Mouse (Mus musculus): ENCODE results near the gene Trpc4ap. TPM values are rescaled to one million over a fixed set of nuclear protein-coding genes. Genes with fewer than 3 reads are reported as not detected.
A peak's percentile ranks its signal among the peaks of the same experiment; 100 is the strongest.

The Trpc4ap gene
- polyA plus RNA-seq, 1 experiment = 133 TPM

DNA sequence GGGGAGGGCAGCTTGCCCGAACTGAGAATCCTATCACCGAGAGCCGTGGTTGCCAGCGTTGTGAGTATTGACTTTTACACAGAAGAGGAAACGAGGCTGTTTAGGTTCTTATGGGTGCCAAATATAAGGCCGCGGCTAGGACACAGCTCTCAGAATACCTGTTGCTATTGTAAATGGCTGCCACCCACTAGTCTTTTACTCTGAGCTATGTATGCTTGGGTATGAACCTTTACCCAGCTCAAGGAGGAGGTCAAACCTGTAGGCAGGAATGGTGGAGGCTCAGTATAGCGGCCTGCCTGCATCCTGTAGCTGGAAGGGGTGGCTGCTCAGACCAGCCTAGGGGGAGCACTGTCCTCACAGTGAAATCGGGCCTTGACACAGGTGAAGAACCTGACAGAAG, 64.1 kb downstream of the Trpc4ap start:
- Histone ChIP-seq H3K36me3 (ENCODE audit: control insufficient read depth, insufficient read depth, low read length) (peaks cover 7% of the 10 kb centered on the region; the same call in 1 of the 2 replicates), H3K4me1 (ENCODE audit: control insufficient read depth, insufficient read depth, insufficient read length, low read length) (peaks cover 25% of the 10 kb centered on the region), H3K27me3 (ENCODE audit: control insufficient read depth, insufficient read depth, low read length) (no peaks in the 10 kb centered on the region), H3K27ac (ENCODE audit: insufficient read depth, low read depth, low read length) (no peak overlapping the region), H3K4me3 (ENCODE audit: low read depth, low read length) (no peak overlapping the region)
- 90% methylated on average over 9 of the region's 9 CpGs for WGBS
- TF ChIP-seq POLR2A (IDR thresholded peaks at IDR 0.05; ENCODE audit: low read depth, low read length) = no peak
- no peak for TF ChIP-seq CTCF (IDR thresholded peaks at IDR 0.05; ENCODE audit: extremely low read depth, insufficient read length, insufficient replicate concordance, low read depth, low read length)

DNA sequence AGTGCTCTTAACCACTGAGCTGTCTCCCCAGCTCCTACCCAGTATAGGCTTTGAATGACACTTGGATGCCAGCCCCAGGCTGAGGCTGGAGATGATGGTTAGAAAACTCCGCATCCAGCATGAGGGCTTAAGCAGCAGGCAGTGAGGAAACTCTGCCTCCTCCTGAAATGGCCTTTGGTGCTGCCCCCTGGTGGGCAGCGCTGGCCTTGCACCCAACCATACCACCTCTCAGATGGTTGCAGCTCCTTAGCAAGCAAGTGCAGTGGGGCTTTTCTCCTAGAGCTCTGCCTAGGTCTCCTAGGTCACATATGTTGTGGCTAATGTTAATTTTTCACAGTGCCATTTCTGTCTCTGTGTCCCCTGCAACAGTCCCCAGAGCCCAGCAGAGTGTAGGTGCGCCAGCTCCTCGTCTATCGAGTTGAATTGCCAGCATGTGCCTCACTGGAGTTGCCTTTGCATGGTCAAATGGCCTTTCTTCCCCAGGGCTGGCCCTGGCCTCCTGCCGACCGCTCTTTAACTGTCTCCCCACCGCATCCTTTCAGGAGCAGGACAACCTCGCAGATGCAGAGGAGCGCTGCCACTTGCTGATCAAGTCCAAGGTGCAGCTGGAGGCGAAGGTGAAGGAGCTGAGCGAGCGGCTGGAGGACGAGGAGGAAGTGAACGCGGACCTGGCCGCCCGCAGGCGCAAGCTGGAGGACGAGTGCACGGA, 65.0 kb downstream of the Trpc4ap start:
- Histone ChIP-seq H3K27me3 (ENCODE audit: control insufficient read depth, insufficient read depth, low read length) (no peaks in the 10 kb centered on the region), H3K27ac (ENCODE audit: insufficient read depth, low read depth, low read length) (no peak overlapping the region), H3K4me1 (ENCODE audit: control insufficient read depth, insufficient read depth, insufficient read length, low read length) (peaks cover 25% of the 10 kb centered on the region), H3K36me3 (ENCODE audit: control insufficient read depth, insufficient read depth, low read length) (0 out of 2 replicates have a peak, but pooled peaks cover 2% of the 10 kb centered on the region), H3K4me3 (ENCODE audit: low read depth, low read length) (no peak overlapping the region)
- WGBS = 47% methylated on average over 21 of the region's 21 CpGs
- TF ChIP-seq CTCF (IDR thresholded peaks at IDR 0.05; ENCODE audit: extremely low read depth, insufficient read length, insufficient replicate concordance, low read depth, low read length) (peak; percentile 99), POLR2A (IDR thresholded peaks at IDR 0.05; ENCODE audit: low read depth, low read length) (no peak)

DNA sequence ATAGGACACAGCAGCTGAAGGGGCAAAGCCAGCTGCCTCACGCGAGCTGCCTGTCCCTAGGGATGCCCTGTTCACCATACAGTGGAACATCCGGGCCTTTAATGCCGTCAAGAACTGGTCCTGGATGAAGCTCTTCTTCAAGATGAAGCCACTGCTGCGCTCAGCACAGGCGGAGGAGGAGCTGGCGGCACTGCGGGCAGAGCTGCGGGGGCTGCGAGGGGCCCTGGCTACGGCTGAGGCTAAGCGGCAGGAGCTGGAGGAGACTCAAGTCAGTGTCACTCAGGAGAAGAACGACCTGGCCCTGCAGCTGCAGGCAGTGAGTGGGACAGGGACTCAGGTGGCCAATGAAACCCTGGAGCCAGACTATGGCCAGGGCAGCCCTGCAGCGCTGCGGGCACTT, 65.9 kb downstream of the Trpc4ap start:
- peaks cover 25% of the 10 kb centered on the region for H3K4me1 ChIP-seq (ENCODE audit: control insufficient read depth, insufficient read depth, insufficient read length, low read length)
- TF ChIP-seq CTCF (IDR thresholded peaks at IDR 0.05; ENCODE audit: extremely low read depth, insufficient read length, insufficient replicate concordance, low read depth, low read length) = no peak
- TF ChIP-seq POLR2A (IDR thresholded peaks at IDR 0.05; ENCODE audit: low read depth, low read length) = no peak
- no peaks in the 10 kb centered on the region for H3K27me3 ChIP-seq (ENCODE audit: control insufficient read depth, insufficient read depth, low read length)
- no peak overlapping the region for H3K4me3 ChIP-seq (ENCODE audit: low read depth, low read length)
- H3K27ac ChIP-seq (ENCODE audit: insufficient read depth, low read depth, low read length) = no peak overlapping the region
- H3K36me3 ChIP-seq (ENCODE audit: control insufficient read depth, insufficient read depth, low read length) = 0 out of 2 replicates have a peak, but pooled peaks cover 2% of the 10 kb centered on the region
- WGBS = 60% methylated on average over 15 of the region's 15 CpGs

DNA sequence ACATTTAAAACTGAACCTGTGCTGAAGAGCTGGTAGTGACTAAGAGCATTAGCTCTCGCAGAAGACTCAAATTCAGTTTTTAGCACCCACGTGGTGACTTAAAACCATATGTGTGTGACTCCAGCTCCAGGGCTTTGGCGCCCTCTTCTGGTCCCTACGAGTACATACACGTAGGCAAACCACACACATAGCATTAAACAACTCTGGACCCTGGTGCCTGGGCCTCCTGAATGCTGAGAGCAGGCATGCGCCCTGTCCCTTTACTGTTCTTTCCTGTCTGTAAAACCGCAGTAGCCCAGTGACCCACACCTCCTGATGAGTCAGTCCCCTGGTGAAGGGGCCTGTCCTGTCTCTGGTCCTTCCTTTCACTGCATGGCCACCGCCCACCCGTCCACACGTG, 67.5 kb downstream of the Trpc4ap start:
- TF ChIP-seq POLR2A (IDR thresholded peaks at IDR 0.05; ENCODE audit: low read depth, low read length) (no peak), CTCF (IDR thresholded peaks at IDR 0.05; ENCODE audit: extremely low read depth, insufficient read length, insufficient replicate concordance, low read depth, low read length) (peak; percentile 67; the same call in 1 of the 2 replicates)
- WGBS = 43% methylated on average over 10 of the region's 10 CpGs
- Histone ChIP-seq H3K4me1 (ENCODE audit: control insufficient read depth, insufficient read depth, insufficient read length, low read length) (peaks cover 24% of the 10 kb centered on the region), H3K27ac (ENCODE audit: insufficient read depth, low read depth, low read length) (no peak overlapping the region), H3K4me3 (ENCODE audit: low read depth, low read length) (no peak overlapping the region), H3K27me3 (ENCODE audit: control insufficient read depth, insufficient read depth, low read length) (no peaks in the 10 kb centered on the region), H3K36me3 (ENCODE audit: control insufficient read depth, insufficient read depth, low read length) (no peaks in the 10 kb centered on the region)

DNA sequence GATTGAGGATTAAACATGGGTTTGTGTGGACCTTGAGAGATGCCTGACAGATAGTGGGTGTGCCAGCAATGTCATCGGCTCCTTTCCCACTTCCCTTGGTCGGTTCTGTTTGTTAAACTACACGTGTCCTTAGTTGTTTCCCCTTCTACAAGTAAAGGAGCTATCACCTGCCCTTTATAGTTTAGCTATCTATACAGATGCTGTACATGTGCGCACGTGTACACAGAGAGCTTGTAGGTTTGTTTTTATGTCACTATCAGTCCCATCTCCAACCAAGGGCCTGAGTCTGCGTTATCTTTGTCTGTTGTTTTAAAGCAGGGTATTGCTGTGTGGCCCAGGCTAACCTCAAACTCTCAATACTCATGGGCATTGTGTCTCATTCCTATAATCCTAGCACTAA, 68.2 kb downstream of the Trpc4ap start:
- no peak overlapping the region for H3K4me3 ChIP-seq (ENCODE audit: low read depth, low read length)
- H3K27me3 ChIP-seq (ENCODE audit: control insufficient read depth, insufficient read depth, low read length) = no peaks in the 10 kb centered on the region
- 72% methylated on average over 6 of the region's 6 CpGs for WGBS
- no peaks in the 10 kb centered on the region for H3K36me3 ChIP-seq (ENCODE audit: control insufficient read depth, insufficient read depth, low read length)
- TF ChIP-seq CTCF (IDR thresholded peaks at IDR 0.05; ENCODE audit: extremely low read depth, insufficient read length, insufficient replicate concordance, low read depth, low read length) (no peak), POLR2A (IDR thresholded peaks at IDR 0.05; ENCODE audit: low read depth, low read length) (no peak)
- H3K27ac ChIP-seq (ENCODE audit: insufficient read depth, low read depth, low read length) = no peak overlapping the region
- peaks cover 17% of the 10 kb centered on the region for H3K4me1 ChIP-seq (ENCODE audit: control insufficient read depth, insufficient read depth, insufficient read length, low read length)

DNA sequence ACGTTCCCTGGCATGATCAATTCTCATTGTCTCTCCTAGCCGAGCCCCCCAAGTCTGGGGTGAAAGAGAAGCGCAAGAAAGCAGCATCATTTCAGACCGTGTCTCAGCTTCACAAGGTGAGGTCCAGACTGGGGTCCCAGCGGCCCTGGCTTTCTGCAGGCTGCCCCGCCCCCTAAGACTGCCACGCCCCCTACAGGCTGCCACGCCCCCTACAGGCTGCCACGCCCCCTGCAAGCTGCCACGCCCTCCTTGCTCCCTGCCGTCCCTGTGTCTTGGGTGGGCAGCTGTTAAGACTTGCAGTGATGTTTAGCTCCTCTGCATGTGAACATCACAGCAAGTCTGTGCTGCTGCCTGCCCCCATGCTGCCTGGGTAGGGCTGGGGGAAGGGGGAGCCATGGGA, 69.6 kb downstream of the Trpc4ap start:
- H3K27me3 ChIP-seq (ENCODE audit: control insufficient read depth, insufficient read depth, low read length) = no peaks in the 10 kb centered on the region
- no peaks in the 10 kb centered on the region for H3K36me3 ChIP-seq (ENCODE audit: control insufficient read depth, insufficient read depth, low read length)
- 27% methylated on average over 11 of the region's 11 CpGs for WGBS
- no peak overlapping the region for H3K4me3 ChIP-seq (ENCODE audit: low read depth, low read length)
- TF ChIP-seq POLR2A (IDR thresholded peaks at IDR 0.05; ENCODE audit: low read depth, low read length) = no peak
- no peak for TF ChIP-seq CTCF (IDR thresholded peaks at IDR 0.05; ENCODE audit: extremely low read depth, insufficient read length, insufficient replicate concordance, low read depth, low read length)
- no peak overlapping the region for H3K27ac ChIP-seq (ENCODE audit: insufficient read depth, low read depth, low read length)
- H3K4me1 ChIP-seq (ENCODE audit: control insufficient read depth, insufficient read depth, insufficient read length, low read length) = peaks cover 14% of the 10 kb centered on the region

DNA sequence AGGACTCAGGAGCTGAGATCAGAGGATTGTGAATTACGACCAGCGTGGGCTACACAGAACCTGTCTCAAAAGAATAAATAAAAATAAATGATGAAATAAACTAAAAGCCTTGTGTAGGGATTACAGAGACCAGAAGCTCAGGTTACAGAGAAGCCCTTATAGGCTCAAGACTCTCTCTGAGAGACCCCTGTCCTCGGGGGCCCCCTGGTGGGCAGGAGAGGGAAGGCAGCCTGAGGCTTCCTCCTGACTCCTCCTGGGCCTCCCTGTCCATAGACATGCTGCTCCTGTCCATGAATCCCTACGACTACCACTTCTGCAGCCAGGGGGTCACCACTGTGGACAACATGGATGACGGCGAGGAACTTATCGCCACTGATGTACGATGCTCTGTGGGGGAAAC, 72.4 kb downstream of the Trpc4ap start:
- Histone ChIP-seq H3K4me3 (ENCODE audit: low read depth, low read length) (no peak overlapping the region), H3K27ac (ENCODE audit: insufficient read depth, low read depth, low read length) (no peak overlapping the region), H3K36me3 (ENCODE audit: control insufficient read depth, insufficient read depth, low read length) (no peaks in the 10 kb centered on the region), H3K27me3 (ENCODE audit: control insufficient read depth, insufficient read depth, low read length) (no peaks in the 10 kb centered on the region), H3K4me1 (ENCODE audit: control insufficient read depth, insufficient read depth, insufficient read length, low read length) (no peaks in the 10 kb centered on the region)
- TF ChIP-seq CTCF (IDR thresholded peaks at IDR 0.05; ENCODE audit: extremely low read depth, insufficient read length, insufficient replicate concordance, low read depth, low read length) (peak; percentile 98), POLR2A (IDR thresholded peaks at IDR 0.05; ENCODE audit: low read depth, low read length) (no peak)
- WGBS = 16% methylated on average over 8 of the region's 8 CpGs
